Comparison of ENCODE assay signal across 8 mouse cellular contexts in genomic region chr5:113099546-113099945, GRCm38 (mm10). TPM values are rescaled to one million over a fixed set of nuclear protein-coding genes. Genes with fewer than 3 reads are reported as not detected.
DNase-seq lines count a peak whose midpoint lies in the region; ATAC-seq lines count a peak whose summit lies in the region.

No protein-coding gene starts in this region.

- H3K27me3 ChIP-seq in kidney, embryonic 14.5 days (ENCODE audit: control insufficient read depth, insufficient read depth, low read length), result no peaks in the 10 kb centered on the region
- H3K27me3 ChIP-seq in limb, embryonic 15.5 days, result no peaks in the 10 kb centered on the region

- H3K9me3 ChIP-seq in kidney, embryonic 14.5 days (ENCODE audit: control insufficient read depth, low read length), result no peaks in the 10 kb centered on the region
- no peaks in the 10 kb centered on the region for H3K9me3 ChIP-seq in limb, embryonic 15.5 days

- H3K36me3 ChIP-seq in kidney, embryonic 14.5 days (ENCODE audit: control insufficient read depth, insufficient read depth, low read length), result peaks cover 20% of the 10 kb centered on the region; the same call in 1 of the 2 replicates
- peaks cover 16% of the 10 kb centered on the region for H3K36me3 ChIP-seq in limb, embryonic 15.5 days

- H3K4me1 ChIP-seq in kidney, embryonic 14.5 days (ENCODE audit: control insufficient read depth, insufficient read depth, low read length), result no peaks in the 10 kb centered on the region
- 0 out of 2 replicates have a peak, but pooled peaks cover 4% of the 10 kb centered on the region for H3K4me1 ChIP-seq in limb, embryonic 15.5 days

- WGBS in kidney, embryonic 14.5 days, result 13% methylated on average over 1 of the region's 1 CpGs
- WGBS in limb, embryonic 15.5 days, result 23% methylated on average over 1 of the region's 1 CpGs

- H3K27ac ChIP-seq in kidney, embryonic 14.5 days (ENCODE audit: low read depth, low read length), result no peak overlapping the region
- H3K27ac ChIP-seq in limb, embryonic 15.5 days, result no peak overlapping the region

- peak; percentile 96 for ATAC-seq in granulocyte monocyte progenitor cell, adult 5-6 weeks (replicated peaks; ENCODE audit: poor library complexity, severe bottlenecking)
- ATAC-seq in kidney, embryonic 14.5 days (ENCODE audit: low FRiP score, low TSS enrichment), result peak; percentile 22
- ATAC-seq in limb, embryonic 15.5 days (ENCODE audit: insufficient number of reproducible peaks, low FRiP score, low TSS enrichment, low read depth), result 0 out of 2 replicates have a peak, but pooled peaks have one; percentile 22

- H3K9ac ChIP-seq in kidney, embryonic 14.5 days (ENCODE audit: low read depth, low read length), result no peak overlapping the region
- no peak overlapping the region for H3K9ac ChIP-seq in limb, embryonic 15.5 days

- no peak overlapping the region for H3K4me2 ChIP-seq in kidney, embryonic 14.5 days (replicated peaks; ENCODE audit: low read depth, low read length)
- H3K4me2 ChIP-seq in limb, embryonic 15.5 days, result no peak overlapping the region

- no peak overlapping the region for H3K4me3 ChIP-seq in kidney, embryonic 14.5 days (ENCODE audit: low read length)
- H3K4me3 ChIP-seq in limb, embryonic 15.5 days, result no peak overlapping the region

- peak; percentile 54 for DNase-seq in 3134 (ENCODE audit: extremely low read depth, insufficient read length, low spot score)
- DNase-seq in adrenal gland, postnatal 10 days, result peak; percentile 95
- DNase-seq in embryo, embryonic 11.5 days (ENCODE audit: low read depth, low spot score), result peak; percentile 75
- peak; percentile 76 for DNase-seq in naive thymus-derived CD4-positive, alpha-beta T cell, adult 2 months (ENCODE audit: low read depth)
- peak; percentile 83 to 95 for DNase-seq in spleen, postnatal 4 days (ENCODE audit: low spot score in 2 of 2)

RNA-seq across cellular contexts. Expression of gene Crybb3, which starts 18.2 kb away (rescaled TPM):
- total RNA-seq in adrenal gland, postnatal 10 days (2021), result 1 to 10 TPM; 1.1 to 1.5 TPM
- total RNA-seq in granulocyte monocyte progenitor cell, adult 5-6 weeks (2014; fragmentation: Nextera tagmentation), result not detected in 2 replicates
- not detected in 2 replicates for total RNA-seq in granulocyte monocyte progenitor cell, adult 5-6 weeks (2017)
- 0.47 and 1.8 TPM in 2 replicates for polyA plus RNA-seq in kidney, embryonic 14.5 days (2014; fragmentation: Nextera tagmentation; extraction: Ambion mirVana)
- 1.0 and 1.8 TPM in 2 replicates for polyA plus RNA-seq in limb, embryonic 15.5 days (2015; fragmentation: Nextera tagmentation; extraction: Ambion mirVana)

RNA-seq across cellular contexts. Expression of gene Crybb2, which starts 29.6 kb away (rescaled TPM):
- not detected for total RNA-seq in adrenal gland, postnatal 10 days (2021)
- not detected in 2 replicates for total RNA-seq in granulocyte monocyte progenitor cell, adult 5-6 weeks (2014; fragmentation: Nextera tagmentation)
- total RNA-seq in granulocyte monocyte progenitor cell, adult 5-6 weeks (2017), result not detected in 2 replicates
- polyA plus RNA-seq in kidney, embryonic 14.5 days (2014; fragmentation: Nextera tagmentation; extraction: Ambion mirVana), result not detected in 2 replicates
- polyA plus RNA-seq in limb, embryonic 15.5 days (2015; fragmentation: Nextera tagmentation; extraction: Ambion mirVana), result not detected in 2 replicates

Comparison
In these comparisons a context has a peak if more than half of its experiments do, and no peak if none do; other contexts are left out.
1. ATAC-seq: peak in every context shown above with its lines; median percentile 96 in granulocyte monocyte progenitor cell, adult 5-6 weeks; 22 in kidney, embryonic 14.5 days; 22 in limb, embryonic 15.5 days.